Mouse (Mus musculus) lung, postnatal 0 days (tissue): ENCODE results near the gene Gfer.
"Not testable (repeated sequence)": the region's sequence is repeated elsewhere in the genome, so short reads cannot be mapped to it uniquely, and the experiment has no call there.

ENCODE experiments used
- CTCF ChIP-seq: IDR thresholded peaks from 2 replicates; pipeline ENCODE4 v1.5.1; 2016; ENCODE audit warnings: antibody characterized with exemption, mild to moderate bottlenecking
- EP300 ChIP-seq: IDR thresholded peaks from 2 replicates; pipeline ENCODE4 v1.6.1; 2016; ENCODE audit warnings: antibody characterized with exemption, mild to moderate bottlenecking, control low read depth

- TF ChIP-seq CTCF, EP300: not testable (repeated sequence)
Observed at GRCm38 (mm10) chr17:24669214-24669544, 26.8 kb downstream of the Gfer start.
